Mouse (Mus musculus): ENCODE measurements around the gene Hoxb1. TPM values are rescaled to one million over a fixed set of nuclear protein-coding genes. Genes with fewer than 3 reads are reported as not detected.

Hoxb1 gene
- polyA plus RNA-seq, 1 experiment from 2014 or later = not detected

- no peaks in the 10 kb centered on the region; the same call in 1 of the 2 replicates for H3K36me3 ChIP-seq (ENCODE audit: control insufficient read depth, insufficient read depth, low read length)
- no peaks in the 10 kb centered on the region for H3K9me3 ChIP-seq (ENCODE audit: control insufficient read depth, low read length)
- no peaks in the 10 kb centered on the region; the same call in 1 of the 2 replicates for H3K27me3 ChIP-seq (ENCODE audit: control insufficient read depth, insufficient read depth, low read length)
- H3K4me3 ChIP-seq (ENCODE audit: low read depth, low read length) = 0 out of 2 replicates have a peak overlapping the region, but pooled peaks have one; percentile 10
- DNase-seq (ENCODE audit: low spot score) (no peak), ATAC-seq (ENCODE audit: low FRiP score, low TSS enrichment) (no peak)
- peak overlapping the region; percentile 78 for H3K27ac ChIP-seq (replicated peaks)
- peak overlapping the region; percentile 41; the same call in 1 of the 2 replicates for H3K9ac ChIP-seq (ENCODE audit: low read length)
- 28% methylated on average over 14 of the region's 14 CpGs for WGBS
- H3K4me2 ChIP-seq (replicated peaks; ENCODE audit: low read depth) = peak overlapping the region; percentile 31
- no peak for TF ChIP-seq EP300 (optimal IDR thresholded peaks at IDR 0.05)
- no peak for TF ChIP-seq CTCF (IDR thresholded peaks at IDR 0.05; ENCODE audit: low read depth)
- H3K4me1 ChIP-seq (replicated peaks; ENCODE audit: control insufficient read depth, insufficient read depth) = no peaks in the 10 kb centered on the region
Observed at GRCm38 (mm10) chr11:96349491-96350340, 15.8 kb upstream of the Hoxb1 start.

GRCm38 (mm10) chr11:96350341-96350624, 15.3 kb upstream of the Hoxb1 start, which contains the start of gene Hoxb2:
TSS of gene Hoxb2 (plus strand) at chr11:96350525.
- peak within 1 kb of the TSS; percentile 95 for H3K27ac ChIP-seq (replicated peaks)
- ATAC-seq (ENCODE audit: low FRiP score, low TSS enrichment) (no peak), DNase-seq (ENCODE audit: low spot score) (no peak)
- H3K36me3 ChIP-seq (ENCODE audit: control insufficient read depth, insufficient read depth, low read length) = no peaks in the 10 kb centered on the region; the same call in 1 of the 2 replicates
- H3K4me2 ChIP-seq (replicated peaks; ENCODE audit: low read depth) = peak within 1 kb of the TSS; percentile 72
- H3K27me3 ChIP-seq (ENCODE audit: control insufficient read depth, insufficient read depth, low read length) = no peaks in the 10 kb centered on the region; the same call in 1 of the 2 replicates
- no peaks in the 10 kb centered on the region for H3K9me3 ChIP-seq (ENCODE audit: control insufficient read depth, low read length)
- H3K9ac ChIP-seq (ENCODE audit: low read length) = peak within 1 kb of the TSS; percentile 41; the same call in 1 of the 2 replicates
- H3K4me3 ChIP-seq (ENCODE audit: low read depth, low read length) = peak within 1 kb of the TSS; percentile 63; the same call in 1 of the 2 replicates
- TF ChIP-seq EP300 (optimal IDR thresholded peaks at IDR 0.05) (no peak), CTCF (IDR thresholded peaks at IDR 0.05; ENCODE audit: low read depth) (no peak)
- 32% methylated on average over 2 of the region's 2 CpGs for WGBS
- no peaks in the 10 kb centered on the region for H3K4me1 ChIP-seq (replicated peaks; ENCODE audit: control insufficient read depth, insufficient read depth)

GRCm38 (mm10) chr11:96350791-96351190, 14.8 kb upstream of the Hoxb1 start:
- TF ChIP-seq EP300 (optimal IDR thresholded peaks at IDR 0.05) (no peak), CTCF (IDR thresholded peaks at IDR 0.05; ENCODE audit: low read depth) (no peak)
- H3K27ac ChIP-seq (replicated peaks) = peak overlapping the region; percentile 95

GRCm38 (mm10) chr11:96351312-96351711, 14.2 kb upstream of the Hoxb1 start:
- Histone ChIP-seq H3K36me3 (ENCODE audit: control insufficient read depth, insufficient read depth, low read length) (no peaks in the 10 kb centered on the region), H3K9ac (ENCODE audit: low read length) (no peak overlapping the region), H3K27me3 (ENCODE audit: control insufficient read depth, insufficient read depth, low read length) (no peaks in the 10 kb centered on the region), H3K27ac (replicated peaks) (peak overlapping the region; percentile 95), H3K4me3 (ENCODE audit: low read depth, low read length) (peak overlapping the region; percentile 63), H3K4me2 (replicated peaks; ENCODE audit: low read depth) (peak overlapping the region; percentile 72), H3K9me3 (ENCODE audit: control insufficient read depth, low read length) (no peaks in the 10 kb centered on the region), H3K4me1 (replicated peaks; ENCODE audit: control insufficient read depth, insufficient read depth) (no peaks in the 10 kb centered on the region)
- ATAC-seq (ENCODE audit: low FRiP score, low TSS enrichment) (no peak; the same call in 1 of the 2 replicates), DNase-seq (ENCODE audit: low spot score) (no peak)
- 14% methylated on average over 11 of the region's 11 CpGs for WGBS
- TF ChIP-seq EP300 (optimal IDR thresholded peaks at IDR 0.05) (no peak), CTCF (IDR thresholded peaks at IDR 0.05; ENCODE audit: low read depth) (no peak)

More at GRCm38 (mm10) chr11:96350791-96351190, 14.8 kb upstream of the Hoxb1 start:
- 63% methylated on average over 2 of the region's 2 CpGs for WGBS
- H3K4me3 ChIP-seq (ENCODE audit: low read depth, low read length) = no peak overlapping the region
- DNase-seq (ENCODE audit: low spot score) (no peak), ATAC-seq (ENCODE audit: low FRiP score, low TSS enrichment) (no peak)
- no peaks in the 10 kb centered on the region for H3K9me3 ChIP-seq (ENCODE audit: control insufficient read depth, low read length)
- H3K4me1 ChIP-seq (replicated peaks; ENCODE audit: control insufficient read depth, insufficient read depth) = no peaks in the 10 kb centered on the region
- H3K4me2 ChIP-seq (replicated peaks; ENCODE audit: low read depth) = peak overlapping the region; percentile 72; the same call in 1 of the 2 replicates
- H3K27me3 ChIP-seq (ENCODE audit: control insufficient read depth, insufficient read depth, low read length) = no peaks in the 10 kb centered on the region; the same call in 1 of the 2 replicates
- H3K36me3 ChIP-seq (ENCODE audit: control insufficient read depth, insufficient read depth, low read length) = no peaks in the 10 kb centered on the region; the same call in 1 of the 2 replicates
- H3K9ac ChIP-seq (ENCODE audit: low read length) = 0 out of 2 replicates have a peak overlapping the region, but pooled peaks have one; percentile 27

- no peak for TF ChIP-seq CTCF (IDR thresholded peaks at IDR 0.05; ENCODE audit: low read depth)
- TF ChIP-seq EP300 (optimal IDR thresholded peaks at IDR 0.05) = no peak
- no peaks in the 10 kb centered on the region for H3K27me3 ChIP-seq (ENCODE audit: control insufficient read depth, insufficient read depth, low read length)
- DNase-seq (ENCODE audit: low spot score) (peak; percentile 40), ATAC-seq (ENCODE audit: low FRiP score, low TSS enrichment) (peak; percentile 71; the same call in 1 of the 2 replicates)
- peak overlapping the region; percentile 84 for H3K9ac ChIP-seq (ENCODE audit: low read length)
- peak overlapping the region; percentile 95 for H3K27ac ChIP-seq (replicated peaks)
- H3K4me1 ChIP-seq (replicated peaks; ENCODE audit: control insufficient read depth, insufficient read depth) = no peaks in the 10 kb centered on the region
- peak overlapping the region; percentile 63 for H3K4me3 ChIP-seq (ENCODE audit: low read depth, low read length)
- WGBS = 3% methylated on average over 21 of the region's 22 CpGs
- no peaks in the 10 kb centered on the region for H3K36me3 ChIP-seq (ENCODE audit: control insufficient read depth, insufficient read depth, low read length)
- no peaks in the 10 kb centered on the region for H3K9me3 ChIP-seq (ENCODE audit: control insufficient read depth, low read length)
- H3K4me2 ChIP-seq (replicated peaks; ENCODE audit: low read depth) = peak overlapping the region; percentile 72
Observed at GRCm38 (mm10) chr11:96351831-96352230, 13.7 kb upstream of the Hoxb1 start.
